Mouse (Mus musculus): ENCODE data around the gene Defb28. TPM values are rescaled to one million over a fixed set of nuclear protein-coding genes. Genes with fewer than 3 reads are reported as not detected.

Gene Defb28
- not detected in 2 replicates for polyA plus RNA-seq (2015; fragmentation: Nextera tagmentation; extraction: Ambion mirVana)

- Histone ChIP-seq H3K4me1 (no peaks in the 10 kb centered on the region), H3K36me3 (no peaks in the 10 kb centered on the region), H3K9me3 (no peaks in the 10 kb centered on the region), H3K4me3 (no peak within 1 kb of the TSS), H3K27ac (no peak within 1 kb of the TSS), H3K9ac (no peak within 1 kb of the TSS), H3K27me3 (no peaks in the 10 kb centered on the region), H3K4me2 (no peak within 1 kb of the TSS)
- WGBS: 77% methylated on average over 4 of the region's 4 CpGs
- ATAC-seq (ENCODE audit: insufficient number of reproducible peaks, insufficient read depth, low FRiP score, low TSS enrichment, low read depth): no peak
These were observed at the start of gene Defb28 for GRCm38 (mm10) chr2:152517981-152518380. Defb28 (plus strand) TSS chr2:152518255.

- no peak for ATAC-seq (ENCODE audit: insufficient number of reproducible peaks, insufficient read depth, low FRiP score, low TSS enrichment, low read depth)
- H3K4me3 ChIP-seq: no peak overlapping the region
- H3K9me3 ChIP-seq: no peaks in the 10 kb centered on the region
- WGBS: 32% methylated on average over 7 of the region's 7 CpGs
- no peaks in the 10 kb centered on the region for H3K4me1 ChIP-seq
- H3K36me3 ChIP-seq: no peaks in the 10 kb centered on the region
- H3K4me2 ChIP-seq: no peak overlapping the region
- no peak overlapping the region for H3K9ac ChIP-seq
- no peaks in the 10 kb centered on the region for H3K27me3 ChIP-seq
- H3K27ac ChIP-seq: no peak overlapping the region
These were observed 47.1 kb upstream of the Defb28 start for GRCm38 (mm10) chr2:152470973-152471372.

DNA sequence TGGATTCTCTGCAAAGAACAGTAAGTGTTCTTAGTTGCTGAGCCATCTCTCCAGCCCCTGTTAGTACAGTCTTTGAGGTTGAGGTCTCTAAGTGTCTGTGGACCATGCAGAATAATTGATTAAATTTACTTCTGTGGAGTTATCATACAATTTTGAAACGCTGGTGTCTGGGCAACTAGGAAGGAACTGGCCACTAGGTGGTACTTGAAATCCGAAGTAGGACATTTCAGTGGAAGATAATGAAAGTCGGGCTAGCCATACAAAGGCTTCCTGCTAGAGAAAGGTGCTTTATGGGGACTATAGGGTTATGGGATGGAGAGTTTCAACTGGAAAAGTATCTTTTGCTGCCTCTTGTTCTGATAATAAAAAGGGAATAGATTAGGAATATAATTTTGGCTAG, 45.6 kb upstream of the Defb28 start:
- WGBS: 27% methylated on average over 3 of the region's 3 CpGs
- Histone ChIP-seq H3K9ac (no peak overlapping the region), H3K27me3 (no peaks in the 10 kb centered on the region), H3K4me3 (no peak overlapping the region), H3K4me1 (no peaks in the 10 kb centered on the region), H3K9me3 (no peaks in the 10 kb centered on the region), H3K27ac (no peak overlapping the region), H3K36me3 (no peaks in the 10 kb centered on the region), H3K4me2 (no peak overlapping the region)
- ATAC-seq (ENCODE audit: insufficient number of reproducible peaks, insufficient read depth, low FRiP score, low TSS enrichment, low read depth): no peak

- H3K4me3 ChIP-seq: no peak within 1 kb of the TSS
- no peaks in the 10 kb centered on the region for H3K36me3 ChIP-seq
- no peaks in the 10 kb centered on the region for H3K4me1 ChIP-seq
- H3K4me2 ChIP-seq: no peak within 1 kb of the TSS
- H3K9me3 ChIP-seq: no peaks in the 10 kb centered on the region
- no peak within 1 kb of the TSS for H3K9ac ChIP-seq
- H3K27me3 ChIP-seq: no peaks in the 10 kb centered on the region
- no peak within 1 kb of the TSS for H3K27ac ChIP-seq
- ATAC-seq (ENCODE audit: insufficient number of reproducible peaks, insufficient read depth, low FRiP score, low TSS enrichment, low read depth): no peak
- WGBS: 65% methylated on average over 2 of the region's 2 CpGs
These were observed 41.3 kb upstream of the Defb28 start, which contains the start of gene Defb20 for GRCm38 (mm10) chr2:152476763-152477162. Defb20 (plus strand) TSS chr2:152477063.

GRCm38 (mm10) chr2:152480881-152481280, 37.2 kb upstream of the Defb28 start:
- Histone ChIP-seq H3K4me3 (no peak overlapping the region), H3K36me3 (no peaks in the 10 kb centered on the region), H3K9me3 (no peaks in the 10 kb centered on the region), H3K27ac (no peak overlapping the region), H3K4me1 (no peaks in the 10 kb centered on the region), H3K4me2 (no peak overlapping the region), H3K9ac (no peak overlapping the region), H3K27me3 (no peaks in the 10 kb centered on the region)
- ATAC-seq (ENCODE audit: insufficient number of reproducible peaks, insufficient read depth, low FRiP score, low TSS enrichment, low read depth): no peak
- WGBS: 87% methylated on average over 3 of the region's 3 CpGs

DNA sequence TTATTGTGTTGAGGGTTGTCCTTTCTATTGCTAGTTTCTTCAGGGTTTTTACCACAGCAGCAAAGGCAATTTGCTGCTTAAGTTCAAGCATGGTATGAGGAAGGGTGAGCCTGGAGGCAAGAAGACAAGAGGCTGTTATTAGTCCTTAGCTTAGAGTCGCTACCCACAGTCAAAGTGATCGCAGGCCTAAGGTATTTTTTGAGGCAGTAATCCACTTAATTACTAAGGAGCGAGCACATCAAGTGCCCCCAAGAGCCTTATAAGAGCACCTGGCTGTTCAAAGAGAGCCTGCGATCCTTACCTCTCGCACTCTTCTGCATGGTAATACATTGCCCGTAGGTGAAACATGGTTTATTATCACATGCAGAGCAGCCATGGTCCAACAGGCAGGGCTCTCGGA, 36.3 kb upstream of the Defb28 start:
- Histone ChIP-seq H3K4me2 (no peak overlapping the region), H3K9ac (no peak overlapping the region), H3K4me3 (no peak overlapping the region), H3K27ac (no peak overlapping the region), H3K36me3 (no peaks in the 10 kb centered on the region), H3K27me3 (no peaks in the 10 kb centered on the region), H3K4me1 (no peaks in the 10 kb centered on the region), H3K9me3 (no peaks in the 10 kb centered on the region)
- ATAC-seq (ENCODE audit: insufficient number of reproducible peaks, insufficient read depth, low FRiP score, low TSS enrichment, low read depth): no peak
- 70% methylated on average over 7 of the region's 7 CpGs for whole genome bisulfite sequencing

GRCm38 (mm10) chr2:152487024-152487423, 31.0 kb upstream of the Defb28 start:
- Histone ChIP-seq H3K4me3 (no peak overlapping the region), H3K9ac (no peak overlapping the region), H3K4me1 (no peaks in the 10 kb centered on the region), H3K27ac (no peak overlapping the region), H3K36me3 (no peaks in the 10 kb centered on the region), H3K27me3 (no peaks in the 10 kb centered on the region), H3K4me2 (no peak overlapping the region), H3K9me3 (no peaks in the 10 kb centered on the region)
- 74% methylated on average over 2 of the region's 2 CpGs for WGBS
- ATAC-seq (ENCODE audit: insufficient number of reproducible peaks, insufficient read depth, low FRiP score, low TSS enrichment, low read depth): no peak

DNA sequence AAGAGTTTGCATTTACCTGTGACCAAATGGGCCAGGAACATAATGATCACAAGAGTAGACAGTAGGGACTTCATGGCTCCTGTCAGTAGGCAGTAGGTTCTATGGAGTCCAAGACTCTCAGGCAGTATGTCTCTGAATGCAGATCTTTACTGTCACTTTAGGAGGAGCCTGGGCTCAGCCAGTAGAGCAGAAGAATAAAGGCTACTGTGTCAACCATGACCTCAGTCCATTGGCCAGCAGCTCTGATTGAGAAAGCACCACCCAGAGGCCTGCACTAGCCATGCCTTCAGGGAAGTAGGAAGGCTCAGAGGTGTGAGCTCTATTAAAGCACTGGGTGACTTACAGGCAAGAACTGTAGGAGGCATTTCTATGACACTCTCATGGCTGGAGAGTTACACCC, 28.0 kb upstream of the Defb28 start, which contains the start of gene Defb22:
TSS of gene Defb22 (minus strand) at position 101 of the 400 bp plus-strand sequence.
- ATAC-seq (ENCODE audit: insufficient number of reproducible peaks, insufficient read depth, low FRiP score, low TSS enrichment, low read depth): no peak
- Histone ChIP-seq H3K27ac (no peak within 1 kb of the TSS), H3K27me3 (no peaks in the 10 kb centered on the region), H3K9me3 (no peaks in the 10 kb centered on the region), H3K36me3 (no peaks in the 10 kb centered on the region), H3K4me3 (no peak within 1 kb of the TSS), H3K4me2 (no peak within 1 kb of the TSS), H3K9ac (no peak within 1 kb of the TSS), H3K4me1 (no peaks in the 10 kb centered on the region)

GRCm38 (mm10) chr2:152493151-152493550, 24.9 kb upstream of the Defb28 start:
- no peaks in the 10 kb centered on the region for H3K27me3 ChIP-seq

DNA sequence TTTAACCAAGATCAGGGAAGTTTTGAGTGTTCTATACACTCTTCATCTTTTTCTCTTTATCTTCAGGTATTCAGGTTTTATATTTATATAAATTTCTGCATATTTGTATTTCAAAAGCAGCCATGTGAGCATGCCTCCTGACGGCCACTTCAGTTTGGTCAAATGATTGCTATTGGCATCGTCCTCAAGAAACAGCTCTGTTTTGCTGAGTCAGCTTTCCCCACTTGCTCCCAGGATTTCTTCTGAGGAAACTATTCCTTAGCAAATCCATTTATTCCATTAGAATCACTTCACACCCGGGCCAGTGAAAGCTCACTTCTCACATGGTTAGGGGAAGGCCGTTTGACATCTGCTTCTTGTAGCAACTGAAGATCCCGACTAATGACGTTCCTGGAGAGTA, 20.0 kb upstream of the Defb28 start:
- Histone ChIP-seq H3K36me3 (no peaks in the 10 kb centered on the region), H3K27me3 (no peaks in the 10 kb centered on the region), H3K4me1 (no peaks in the 10 kb centered on the region), H3K27ac (no peak overlapping the region), H3K9ac (no peak overlapping the region), H3K4me2 (no peak overlapping the region), H3K4me3 (no peak overlapping the region), H3K9me3 (no peaks in the 10 kb centered on the region)
- 74% methylated on average over 6 of the region's 6 CpGs for WGBS
- ATAC-seq (ENCODE audit: insufficient number of reproducible peaks, insufficient read depth, low FRiP score, low TSS enrichment, low read depth): no peak

More at GRCm38 (mm10) chr2:152493151-152493550, 24.9 kb upstream of the Defb28 start:
- no peak overlapping the region for H3K4me2 ChIP-seq
- H3K4me1 ChIP-seq: no peaks in the 10 kb centered on the region
- H3K27ac ChIP-seq: no peak overlapping the region
- no peak overlapping the region for H3K4me3 ChIP-seq
- 74% methylated on average over 6 of the region's 6 CpGs for WGBS
- no peaks in the 10 kb centered on the region for H3K9me3 ChIP-seq
- no peaks in the 10 kb centered on the region for H3K36me3 ChIP-seq
- H3K9ac ChIP-seq: no peak overlapping the region
- ATAC-seq (ENCODE audit: insufficient number of reproducible peaks, insufficient read depth, low FRiP score, low TSS enrichment, low read depth): no peak

- Histone ChIP-seq H3K9me3 (no peaks in the 10 kb centered on the region), H3K36me3 (no peaks in the 10 kb centered on the region), H3K9ac (no peak overlapping the region), H3K4me2 (no peak overlapping the region), H3K4me1 (no peaks in the 10 kb centered on the region), H3K27ac (no peak overlapping the region), H3K27me3 (no peaks in the 10 kb centered on the region), H3K4me3 (no peak overlapping the region)
- 74% methylated on average over 7 of the region's 7 CpGs for WGBS
- ATAC-seq (ENCODE audit: insufficient number of reproducible peaks, insufficient read depth, low FRiP score, low TSS enrichment, low read depth): no peak
These were observed 17.7 kb upstream of the Defb28 start for GRCm38 (mm10) chr2:152500204-152500862.

DNA sequence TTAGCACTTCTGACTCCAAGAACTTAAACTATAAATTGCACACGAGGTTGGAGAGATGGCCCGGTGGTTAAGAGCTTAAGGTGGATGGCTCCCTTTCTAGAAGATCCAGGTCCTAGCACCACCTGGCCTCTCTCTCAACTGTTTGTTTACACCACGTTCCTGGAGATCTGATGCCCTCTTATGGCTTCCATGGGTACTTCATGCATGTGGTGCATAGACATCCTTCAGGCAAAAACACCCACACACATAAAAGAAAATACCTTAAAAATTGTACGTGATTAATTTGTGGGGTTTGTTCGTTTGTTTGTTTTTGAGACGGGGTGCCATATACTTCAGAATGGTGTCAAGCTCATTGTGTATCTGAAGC, 17.2 kb upstream of the Defb28 start:
- 75% methylated on average over 6 of the region's 6 CpGs for WGBS
- no peaks in the 10 kb centered on the region for H3K9me3 ChIP-seq
- no peak overlapping the region for H3K4me2 ChIP-seq
- no peaks in the 10 kb centered on the region for H3K4me1 ChIP-seq
- no peak for ATAC-seq (ENCODE audit: insufficient number of reproducible peaks, insufficient read depth, low FRiP score, low TSS enrichment, low read depth)
- no peak overlapping the region for H3K4me3 ChIP-seq
- H3K36me3 ChIP-seq: no peaks in the 10 kb centered on the region
- no peaks in the 10 kb centered on the region for H3K27me3 ChIP-seq
- no peak overlapping the region for H3K27ac ChIP-seq
- no peak overlapping the region for H3K9ac ChIP-seq
